Mouse (Mus musculus): ENCODE data around the gene Tspan9. TPM values are rescaled to one million over a fixed set of nuclear protein-coding genes. Genes with fewer than 3 reads are reported as not detected.
A peak's percentile ranks its signal among the peaks of the same experiment; 100 is the strongest.

Tspan9 gene
- polyA plus RNA-seq, 1 experiment from 2014 or later, result 156 TPM

DNA sequence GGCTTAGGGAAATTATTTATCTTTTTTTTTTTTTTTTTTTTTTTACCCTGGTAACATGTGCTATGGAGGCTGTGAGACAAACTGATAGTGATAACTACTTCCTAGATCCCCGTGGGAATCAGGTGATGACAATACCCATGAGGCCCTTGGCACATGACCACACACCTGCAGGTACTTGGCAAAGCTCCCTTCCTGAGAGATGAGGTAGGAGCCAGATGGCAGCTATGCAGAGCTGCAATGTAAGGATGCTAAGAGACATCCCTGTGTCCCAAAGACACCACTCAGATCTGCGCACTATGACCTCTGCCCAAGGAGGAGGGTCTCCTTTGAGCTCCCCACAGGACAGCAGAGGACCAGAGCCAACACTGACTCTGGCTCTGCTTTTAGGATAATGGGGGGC, 144.3 kb downstream of the Tspan9 start:
- no peak for ATAC-seq (ENCODE audit: insufficient number of reproducible peaks, low FRiP score, low TSS enrichment, low read depth)
- WGBS, result 79% methylated on average over 2 of the region's 2 CpGs
- H3K9me3 ChIP-seq (replicated peaks), result no peaks in the 10 kb centered on the region
- no peak overlapping the region for H3K4me2 ChIP-seq (replicated peaks)
- peaks cover 39% of the 10 kb centered on the region for H3K4me1 ChIP-seq
- H3K9ac ChIP-seq, result no peak overlapping the region
- H3K36me3 ChIP-seq, result no peaks in the 10 kb centered on the region
- no peak overlapping the region for H3K4me3 ChIP-seq (replicated peaks)
- H3K27ac ChIP-seq (replicated peaks), result no peak overlapping the region
- no peaks in the 10 kb centered on the region for H3K27me3 ChIP-seq

DNA sequence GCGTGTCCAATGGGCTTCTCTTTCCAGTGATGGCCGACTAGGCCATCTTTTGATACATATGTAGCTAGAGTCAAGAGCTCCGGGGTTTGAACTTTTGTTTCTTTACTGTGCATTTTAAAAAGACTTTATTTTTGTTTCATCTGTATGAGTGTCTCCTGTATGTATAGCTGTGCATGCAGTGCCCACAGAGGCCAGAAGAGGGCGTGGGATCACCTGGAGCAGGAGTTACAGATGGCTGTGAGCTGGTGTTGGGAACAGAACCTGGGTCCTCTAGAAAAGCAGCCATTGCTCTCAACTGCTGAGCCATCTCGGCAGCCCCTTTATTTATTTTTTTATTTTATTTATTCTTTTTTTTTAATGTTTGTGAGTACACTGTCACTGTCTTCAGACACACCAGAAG, 146.5 kb downstream of the Tspan9 start:
- no peak for ATAC-seq (ENCODE audit: insufficient number of reproducible peaks, low FRiP score, low TSS enrichment, low read depth)
- 85% methylated on average over 5 of the region's 5 CpGs for WGBS
- Histone ChIP-seq H3K9ac (no peak overlapping the region), H3K27me3 (no peaks in the 10 kb centered on the region), H3K27ac (replicated peaks) (no peak overlapping the region), H3K36me3 (no peaks in the 10 kb centered on the region), H3K9me3 (replicated peaks) (no peaks in the 10 kb centered on the region), H3K4me1 (peaks cover 24% of the 10 kb centered on the region), H3K4me3 (replicated peaks) (no peak overlapping the region), H3K4me2 (replicated peaks) (no peak overlapping the region)

DNA sequence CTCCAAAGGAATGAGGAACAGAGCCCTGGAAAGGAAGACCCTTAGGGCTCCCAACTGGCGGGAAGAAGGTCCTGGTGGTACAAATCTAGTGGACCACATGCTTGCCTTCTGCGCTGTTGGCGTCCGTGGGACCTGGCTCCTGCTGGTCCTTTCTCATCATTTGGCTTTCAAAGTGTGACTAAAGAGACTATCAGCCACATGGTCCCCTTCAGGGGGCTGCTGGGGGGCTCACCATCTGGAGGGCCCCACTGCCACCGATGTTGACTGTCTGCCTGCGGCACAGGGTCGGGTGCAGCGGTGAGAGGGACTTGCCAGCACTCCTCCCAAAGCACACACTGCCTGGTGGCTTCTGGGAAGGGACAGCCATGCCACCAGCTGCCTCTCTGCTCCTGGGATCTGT, 150.4 kb downstream of the Tspan9 start:
- H3K9ac ChIP-seq, result no peak overlapping the region
- H3K4me2 ChIP-seq (replicated peaks), result no peak overlapping the region
- ATAC-seq (ENCODE audit: insufficient number of reproducible peaks, low FRiP score, low TSS enrichment, low read depth), result no peak
- 79% methylated on average over 8 of the region's 8 CpGs for whole genome bisulfite sequencing
- H3K27me3 ChIP-seq, result no peaks in the 10 kb centered on the region
- H3K4me3 ChIP-seq (replicated peaks), result no peak overlapping the region
- peaks cover 30% of the 10 kb centered on the region for H3K4me1 ChIP-seq
- no peaks in the 10 kb centered on the region for H3K9me3 ChIP-seq (replicated peaks)
- H3K27ac ChIP-seq (replicated peaks), result no peak overlapping the region
- H3K36me3 ChIP-seq, result no peaks in the 10 kb centered on the region

DNA sequence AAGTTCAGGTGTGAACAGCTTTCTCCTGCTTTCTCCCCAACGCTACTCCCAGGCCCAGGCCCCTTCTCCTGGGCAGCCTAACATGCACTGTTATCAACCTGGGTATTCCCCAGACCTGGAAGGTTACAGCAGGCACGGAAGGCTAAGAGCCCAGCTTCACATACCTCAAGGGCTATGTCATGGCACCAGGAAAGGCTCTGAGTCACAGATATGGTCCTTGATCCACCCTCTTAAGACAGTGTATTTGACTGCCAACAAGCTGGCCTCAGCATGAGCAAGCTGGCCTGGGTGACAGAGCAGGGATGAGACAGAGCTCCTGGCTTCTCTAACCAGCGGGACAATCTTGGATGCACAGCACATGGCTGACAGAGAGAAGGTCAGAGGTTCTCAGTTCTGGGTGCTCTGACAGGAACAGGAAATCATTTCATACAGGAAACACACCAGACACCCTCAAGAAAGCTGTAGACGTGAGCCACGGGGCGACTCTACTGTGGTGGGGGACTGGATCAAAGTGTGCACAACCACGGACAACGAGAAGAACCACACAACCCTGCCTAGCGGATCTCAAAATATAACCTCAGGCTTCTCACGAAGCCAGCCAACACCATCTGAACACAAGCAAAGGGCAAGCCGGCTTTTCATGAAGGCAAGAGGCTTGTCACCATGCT, 151.8 kb downstream of the Tspan9 start:
- no peak for ATAC-seq (ENCODE audit: insufficient number of reproducible peaks, low FRiP score, low TSS enrichment, low read depth)
- H3K27ac ChIP-seq (replicated peaks), result no peak overlapping the region
- peaks cover 30% of the 10 kb centered on the region for H3K4me1 ChIP-seq
- no peak overlapping the region for H3K9ac ChIP-seq
- H3K36me3 ChIP-seq, result no peaks in the 10 kb centered on the region
- no peaks in the 10 kb centered on the region for H3K27me3 ChIP-seq
- H3K4me3 ChIP-seq (replicated peaks), result no peak overlapping the region
- H3K4me2 ChIP-seq (replicated peaks), result no peak overlapping the region
- H3K9me3 ChIP-seq (replicated peaks), result no peaks in the 10 kb centered on the region
- 72% methylated on average over 11 of the region's 11 CpGs for WGBS

DNA sequence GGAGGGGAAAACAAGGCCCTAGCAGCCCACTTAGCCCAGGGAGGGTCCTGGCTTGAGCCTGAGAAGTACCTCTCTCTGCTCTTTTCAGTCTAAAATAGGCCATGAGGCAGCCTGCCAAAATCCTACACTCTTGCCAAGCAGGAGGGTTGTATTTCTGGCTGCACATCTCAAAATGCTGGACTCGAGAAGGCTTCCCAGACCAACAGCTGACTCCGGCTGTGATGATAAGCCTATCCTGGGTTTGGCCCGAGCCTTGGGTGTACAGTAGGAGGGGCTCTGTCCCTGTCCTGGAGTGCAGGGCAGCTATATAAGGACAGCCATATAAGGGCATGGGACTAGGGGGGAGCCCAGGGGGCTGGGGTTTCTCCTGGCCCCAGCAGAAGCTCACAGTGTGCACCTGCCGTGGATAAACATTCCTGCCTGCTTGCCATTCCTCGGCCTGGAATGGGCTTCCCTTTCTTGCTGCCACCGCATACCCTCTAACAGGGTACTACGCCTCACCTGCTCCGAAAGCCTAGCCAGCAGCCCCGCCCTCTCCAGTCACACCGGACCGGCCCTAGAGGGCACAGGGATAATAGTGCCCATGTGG, 153.7 kb downstream of the Tspan9 start:
- no peak overlapping the region for H3K9ac ChIP-seq
- no peaks in the 10 kb centered on the region for H3K36me3 ChIP-seq
- no peaks in the 10 kb centered on the region for H3K9me3 ChIP-seq (replicated peaks)
- peak; percentile 85 for ATAC-seq (ENCODE audit: insufficient number of reproducible peaks, low FRiP score, low TSS enrichment, low read depth)
- peaks cover 40% of the 10 kb centered on the region for H3K4me1 ChIP-seq
- no peak overlapping the region for H3K4me2 ChIP-seq (replicated peaks)
- H3K4me3 ChIP-seq (replicated peaks), result no peak overlapping the region
- 0 out of 2 replicates have a peak overlapping the region, but pooled peaks have one; percentile 14 for H3K27ac ChIP-seq (replicated peaks)
- H3K27me3 ChIP-seq, result no peaks in the 10 kb centered on the region
- 60% methylated on average over 11 of the region's 11 CpGs for WGBS

DNA sequence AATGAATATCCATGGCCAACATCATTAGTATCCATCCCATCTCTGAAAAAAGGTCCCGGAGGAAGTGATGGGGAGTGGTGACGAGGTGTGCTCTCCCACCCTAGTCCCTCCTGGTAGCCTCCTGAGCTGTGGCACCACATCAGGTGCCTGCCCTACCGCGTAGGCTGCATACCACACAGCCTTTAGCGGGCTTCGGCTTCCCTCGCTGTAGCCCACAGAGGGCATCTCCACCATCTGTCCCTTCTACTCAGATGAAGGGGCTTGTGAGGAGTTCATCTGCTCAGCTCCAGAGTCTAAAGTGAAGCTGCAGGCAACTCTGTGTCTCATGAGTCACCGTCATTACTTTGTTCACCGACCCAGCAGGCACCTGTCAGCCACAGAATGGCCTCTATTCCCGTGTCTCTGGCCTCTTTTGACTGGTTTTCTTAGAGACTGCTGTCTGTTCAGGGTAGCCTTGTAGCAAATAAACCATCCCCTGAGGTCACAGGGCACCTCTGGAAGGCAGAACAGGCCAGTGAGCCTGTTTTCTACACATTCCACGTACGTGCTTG, 154.4 kb downstream of the Tspan9 start:
- H3K4me2 ChIP-seq (replicated peaks), result no peak overlapping the region
- no peak overlapping the region for H3K9ac ChIP-seq
- H3K36me3 ChIP-seq, result no peaks in the 10 kb centered on the region
- ATAC-seq (ENCODE audit: insufficient number of reproducible peaks, low FRiP score, low TSS enrichment, low read depth), result 0 out of 2 replicates have a peak, but pooled peaks have one; percentile 1
- peaks cover 40% of the 10 kb centered on the region for H3K4me1 ChIP-seq
- no peaks in the 10 kb centered on the region for H3K9me3 ChIP-seq (replicated peaks)
- WGBS, result 81% methylated on average over 12 of the region's 12 CpGs
- H3K4me3 ChIP-seq (replicated peaks), result no peak overlapping the region
- H3K27ac ChIP-seq (replicated peaks), result peak overlapping the region; percentile 14; the same call in 1 of the 2 replicates
- no peaks in the 10 kb centered on the region for H3K27me3 ChIP-seq

DNA sequence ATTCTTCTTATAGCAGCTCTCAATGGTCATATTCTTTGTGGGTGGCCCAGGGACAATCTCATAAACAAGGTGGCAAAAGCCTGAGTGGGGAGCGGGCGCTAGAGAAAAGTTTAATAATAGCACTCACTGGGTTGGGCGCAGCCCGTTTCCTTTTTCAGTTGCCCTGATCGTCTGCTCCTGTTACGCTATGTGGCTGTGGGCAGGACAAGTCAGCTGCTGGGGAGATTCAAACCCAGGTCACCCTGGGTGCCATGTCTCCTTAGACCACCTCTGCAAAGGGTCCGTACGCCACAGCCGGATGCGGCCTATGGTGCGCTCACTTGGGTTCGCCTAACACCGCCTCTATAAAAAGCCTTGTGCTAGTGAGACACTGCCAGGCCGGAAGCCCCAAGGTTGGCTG, 156.0 kb downstream of the Tspan9 start:
- ATAC-seq (ENCODE audit: insufficient number of reproducible peaks, low FRiP score, low TSS enrichment, low read depth), result no peak
- Histone ChIP-seq H3K27ac (replicated peaks) (no peak overlapping the region), H3K36me3 (no peaks in the 10 kb centered on the region), H3K9me3 (replicated peaks) (no peaks in the 10 kb centered on the region), H3K4me2 (replicated peaks) (no peak overlapping the region), H3K4me1 (peaks cover 36% of the 10 kb centered on the region), H3K9ac (no peak overlapping the region), H3K27me3 (no peaks in the 10 kb centered on the region), H3K4me3 (replicated peaks) (no peak overlapping the region)
- WGBS, result 91% methylated on average over 14 of the region's 14 CpGs

DNA sequence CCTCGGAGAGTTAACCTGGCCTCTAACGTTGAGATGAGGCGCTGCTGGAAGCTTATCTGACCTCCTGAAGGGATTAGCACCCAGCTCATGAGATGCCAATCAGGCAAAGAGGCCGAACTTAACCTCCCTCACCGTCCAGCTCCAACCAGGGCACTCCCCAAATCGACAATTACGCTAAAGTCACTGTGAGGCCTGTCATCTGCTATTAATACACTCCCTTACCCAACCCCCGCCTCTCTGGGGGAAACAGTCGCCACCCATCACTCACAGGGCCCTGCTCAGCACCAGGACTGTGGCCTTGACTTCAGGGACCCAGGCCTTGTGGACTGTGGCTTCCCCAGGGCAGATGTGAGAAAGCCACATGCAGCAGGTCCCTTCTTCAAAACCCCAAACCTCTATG, 157.0 kb downstream of the Tspan9 start:
- no peak for ATAC-seq (ENCODE audit: insufficient number of reproducible peaks, low FRiP score, low TSS enrichment, low read depth)
- Histone ChIP-seq H3K27ac (replicated peaks) (no peak overlapping the region), H3K9ac (no peak overlapping the region), H3K4me1 (peaks cover 32% of the 10 kb centered on the region), H3K4me3 (replicated peaks) (no peak overlapping the region), H3K9me3 (replicated peaks) (no peaks in the 10 kb centered on the region), H3K36me3 (no peaks in the 10 kb centered on the region), H3K4me2 (replicated peaks) (no peak overlapping the region), H3K27me3 (no peaks in the 10 kb centered on the region)
- WGBS, result 36% methylated on average over 9 of the region's 9 CpGs

DNA sequence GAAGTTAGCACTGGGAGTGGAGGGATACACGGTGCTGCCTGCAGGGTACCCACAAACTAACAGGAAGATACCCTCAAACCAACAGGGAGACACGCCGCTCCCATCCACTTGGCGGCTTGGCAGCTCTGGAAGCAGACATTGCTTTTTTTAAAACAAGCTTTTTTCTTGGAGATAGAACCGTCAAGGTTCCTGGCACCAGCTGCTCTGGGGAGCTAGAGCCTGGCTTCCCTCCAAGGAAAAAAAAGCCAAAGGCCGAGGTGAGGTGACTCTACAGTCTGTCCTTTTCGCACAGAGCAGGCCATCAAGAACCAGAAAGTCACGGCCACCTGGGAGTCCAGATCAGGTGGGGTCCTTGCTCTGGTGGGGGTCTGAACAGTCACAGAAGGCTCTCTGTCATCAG, 162.2 kb downstream of the Tspan9 start:
- WGBS, result 40% methylated on average over 8 of the region's 8 CpGs
- H3K4me3 ChIP-seq (replicated peaks), result no peak overlapping the region
- no peaks in the 10 kb centered on the region for H3K36me3 ChIP-seq
- H3K9ac ChIP-seq, result no peak overlapping the region
- H3K4me1 ChIP-seq, result peaks cover 24% of the 10 kb centered on the region
- H3K9me3 ChIP-seq (replicated peaks), result no peaks in the 10 kb centered on the region
- H3K27ac ChIP-seq (replicated peaks), result no peak overlapping the region
- H3K27me3 ChIP-seq, result no peaks in the 10 kb centered on the region
- ATAC-seq (ENCODE audit: insufficient number of reproducible peaks, low FRiP score, low TSS enrichment, low read depth), result no peak
- H3K4me2 ChIP-seq (replicated peaks), result no peak overlapping the region

DNA sequence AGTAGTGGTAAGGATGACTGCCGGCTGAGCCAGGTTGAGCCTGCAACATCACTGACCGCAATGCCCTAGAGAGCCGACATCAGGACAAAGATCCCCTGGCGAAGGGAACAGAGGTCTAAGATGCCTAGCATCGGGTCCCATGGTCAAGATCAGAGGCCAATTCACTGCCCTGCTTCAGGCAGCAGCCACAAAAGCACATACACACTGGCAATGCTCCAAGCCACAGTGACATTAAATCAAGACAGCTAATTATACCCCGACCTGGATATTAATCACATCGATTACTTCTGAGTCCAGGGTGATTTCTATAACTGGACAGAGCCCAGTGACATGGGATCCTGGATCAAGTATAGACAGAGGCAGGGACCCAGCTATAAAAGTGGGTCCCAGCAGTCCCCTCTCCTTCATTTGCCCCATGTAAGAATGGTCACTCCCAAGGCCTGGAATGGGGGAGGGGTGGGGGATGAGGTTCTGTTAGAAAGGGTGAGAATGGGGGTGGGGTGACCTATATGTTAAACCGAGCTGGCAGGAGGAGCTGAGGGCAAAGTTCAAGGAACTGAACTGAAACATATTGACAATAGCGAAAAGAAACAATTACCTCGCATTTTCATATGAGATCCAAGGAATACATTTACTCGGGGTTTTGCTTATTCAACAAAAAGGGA, 162.9 kb downstream of the Tspan9 start:
- Histone ChIP-seq H3K27ac (replicated peaks) (no peak overlapping the region), H3K4me3 (replicated peaks) (no peak overlapping the region), H3K9me3 (replicated peaks) (no peaks in the 10 kb centered on the region), H3K27me3 (no peaks in the 10 kb centered on the region), H3K4me1 (peaks cover 20% of the 10 kb centered on the region), H3K9ac (no peak overlapping the region), H3K36me3 (no peaks in the 10 kb centered on the region), H3K4me2 (replicated peaks) (no peak overlapping the region)
- WGBS, result 61% methylated on average over 11 of the region's 11 CpGs
- ATAC-seq (ENCODE audit: insufficient number of reproducible peaks, low FRiP score, low TSS enrichment, low read depth), result no peak

DNA sequence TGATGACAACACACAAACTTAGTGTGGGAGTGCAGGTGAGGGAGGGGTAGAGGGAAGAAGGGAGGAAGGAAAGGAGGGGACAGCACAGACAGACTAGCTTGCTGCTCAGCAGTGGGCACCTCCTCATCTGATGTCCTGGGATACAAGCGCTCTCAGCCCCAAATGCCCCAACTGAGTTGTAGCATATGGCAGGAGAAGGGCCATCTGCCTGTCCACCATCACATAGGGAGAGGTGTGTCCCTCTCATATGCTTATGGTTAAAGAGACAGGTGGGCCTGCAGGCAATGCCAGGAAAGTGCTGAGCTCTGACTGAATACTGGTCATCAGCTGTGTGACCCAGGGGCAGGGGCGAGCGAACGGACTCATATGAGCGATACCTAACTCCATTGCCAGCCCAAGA, 163.6 kb downstream of the Tspan9 start:
- H3K4me1 ChIP-seq, result peaks cover 19% of the 10 kb centered on the region
- no peak for ATAC-seq (ENCODE audit: insufficient number of reproducible peaks, low FRiP score, low TSS enrichment, low read depth)
- H3K9me3 ChIP-seq (replicated peaks), result no peaks in the 10 kb centered on the region
- no peaks in the 10 kb centered on the region for H3K27me3 ChIP-seq
- H3K4me2 ChIP-seq (replicated peaks), result no peak overlapping the region
- H3K9ac ChIP-seq, result no peak overlapping the region
- 96% methylated on average over 5 of the region's 5 CpGs for WGBS
- no peaks in the 10 kb centered on the region for H3K36me3 ChIP-seq
- no peak overlapping the region for H3K4me3 ChIP-seq (replicated peaks)
- no peak overlapping the region for H3K27ac ChIP-seq (replicated peaks)

Data from embryonic facial prominence, embryonic 15.5 days (tissue).